Mouse (Mus musculus) lung, postnatal 4 days (tissue): Measurements from ENCODE around the gene Slco3a1.
A peak's percentile ranks its signal among the peaks of the same experiment; 100 is the strongest.

Experiments
- DNase-seq, 2 experiments: peaks; one replicate each; pipeline ENCODE4 v3.0.0; 2021

The Slco3a1 gene

DNA sequence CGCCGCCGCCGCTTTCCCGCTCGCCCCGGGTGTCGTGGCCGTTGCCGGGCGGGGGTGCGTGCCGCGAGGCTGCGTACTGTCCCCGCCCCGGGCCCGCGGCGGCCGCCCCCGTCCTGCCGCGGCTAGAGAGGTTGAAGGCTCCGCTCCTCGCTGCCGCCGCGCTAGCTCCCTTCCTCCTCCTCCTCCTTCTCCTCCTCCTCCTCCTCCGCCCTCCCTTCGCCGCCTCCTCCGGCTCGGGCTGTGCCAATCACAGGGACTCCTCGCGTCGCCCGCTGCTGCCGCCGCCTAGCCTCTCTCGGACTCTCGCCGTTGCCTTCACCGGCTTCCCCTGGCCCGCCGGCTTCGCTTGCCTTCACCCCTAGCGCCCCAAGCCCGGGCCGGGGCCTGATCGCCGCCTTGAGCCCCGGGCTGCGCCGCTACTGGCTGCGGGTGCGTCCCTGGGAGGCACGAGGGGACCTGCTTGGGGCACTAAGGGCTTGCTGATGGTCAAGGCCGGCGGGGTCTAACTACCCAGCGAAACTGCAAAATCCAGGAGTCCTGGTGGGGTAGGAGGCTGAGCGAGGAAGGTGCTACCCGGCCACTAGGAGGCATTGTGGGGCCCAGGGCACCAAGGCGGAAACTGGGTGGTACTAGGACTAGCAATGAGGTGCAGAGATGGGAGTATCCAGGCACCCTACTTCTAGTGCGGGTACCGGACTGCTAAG lies at the start of gene Slco3a1:
Slco3a1 (minus strand) TSS at position 173 of the 704 bp plus-strand sequence.
- peak; percentile 85 to 89 for DNase-seq

DNA sequence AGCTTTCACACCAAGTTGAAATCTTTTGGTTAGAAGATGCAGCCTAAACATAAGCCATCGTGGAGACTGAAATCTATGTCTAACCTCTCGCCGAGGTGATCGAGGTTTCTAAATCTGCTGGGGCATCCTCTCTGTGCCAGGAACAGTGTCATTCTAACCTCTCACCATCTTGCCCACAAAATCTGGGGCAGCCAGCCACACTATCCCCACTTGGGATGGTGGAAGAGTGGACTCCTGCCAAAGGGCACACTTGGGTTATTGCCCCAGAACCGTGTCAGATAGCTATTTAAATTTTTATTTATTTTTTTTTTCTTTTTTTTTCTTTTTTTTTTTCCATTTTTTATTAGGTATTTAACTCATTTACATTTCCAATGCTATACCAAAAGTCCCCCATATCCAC lies 46.4 kb upstream of the Slco3a1 start:
- no peak for DNase-seq

DNA sequence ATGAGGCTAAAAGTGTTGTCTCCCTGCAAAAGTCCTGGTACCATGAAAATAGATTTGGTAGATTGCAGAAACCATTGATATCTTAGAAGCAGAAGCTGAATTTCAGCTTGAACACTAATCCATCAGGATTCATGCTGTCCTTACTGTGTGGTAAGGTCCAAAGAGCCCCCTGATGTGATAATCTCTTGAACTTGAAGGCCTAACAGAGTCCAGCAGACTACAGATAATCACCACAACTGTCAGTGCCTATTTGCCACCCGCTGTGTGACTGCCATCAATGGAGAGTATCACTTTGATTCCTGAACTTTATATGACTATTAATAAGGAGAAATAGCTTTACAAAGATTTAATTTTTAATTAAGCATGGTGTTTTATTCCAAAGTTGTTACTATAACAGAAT lies 24.8 kb upstream of the Slco3a1 start:
- no peak for DNase-seq

DNA sequence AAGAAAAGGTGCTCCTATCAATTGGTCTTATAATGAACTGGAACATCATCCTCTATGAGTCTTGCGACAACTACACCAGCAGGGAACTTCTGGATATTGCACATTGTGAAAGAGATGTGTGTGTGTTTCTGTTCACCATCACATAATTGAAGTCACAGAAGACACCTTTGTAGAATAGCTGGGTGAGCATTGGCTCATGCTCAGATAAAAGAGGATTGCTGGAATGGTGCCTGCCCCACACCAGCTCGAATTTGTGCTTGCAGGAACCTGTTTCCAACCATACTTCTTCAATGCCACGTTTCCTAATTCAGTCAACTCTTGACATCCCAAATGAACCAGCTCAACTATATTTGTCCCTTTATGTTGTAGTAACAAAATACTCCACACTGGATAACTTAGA lies 21.1 kb upstream of the Slco3a1 start:
- DNase-seq = peak in 1 of 2 experiments; percentile 50

DNA sequence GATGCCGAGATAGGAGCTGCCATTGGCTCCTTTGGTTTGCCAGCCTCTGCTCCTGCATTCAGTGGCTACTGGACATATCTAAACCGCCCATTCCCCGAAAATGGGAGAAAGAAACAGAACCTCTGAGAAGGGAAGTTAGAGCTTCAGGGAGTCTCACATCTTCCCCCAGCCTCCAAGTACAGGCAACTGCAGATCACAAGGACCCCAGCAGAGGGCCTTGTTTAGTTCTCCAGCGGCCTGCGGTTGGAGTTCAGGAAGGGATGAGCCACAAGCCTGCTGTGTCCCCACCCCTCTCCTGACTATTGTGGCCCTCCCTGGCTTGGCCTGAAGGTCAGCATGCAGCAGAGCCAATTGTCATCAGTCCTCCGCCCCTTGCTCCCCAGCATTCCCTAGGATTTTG lies 836 bp upstream of the Slco3a1 start:
- DNase-seq = peak; percentile 77 to 83

DNA sequence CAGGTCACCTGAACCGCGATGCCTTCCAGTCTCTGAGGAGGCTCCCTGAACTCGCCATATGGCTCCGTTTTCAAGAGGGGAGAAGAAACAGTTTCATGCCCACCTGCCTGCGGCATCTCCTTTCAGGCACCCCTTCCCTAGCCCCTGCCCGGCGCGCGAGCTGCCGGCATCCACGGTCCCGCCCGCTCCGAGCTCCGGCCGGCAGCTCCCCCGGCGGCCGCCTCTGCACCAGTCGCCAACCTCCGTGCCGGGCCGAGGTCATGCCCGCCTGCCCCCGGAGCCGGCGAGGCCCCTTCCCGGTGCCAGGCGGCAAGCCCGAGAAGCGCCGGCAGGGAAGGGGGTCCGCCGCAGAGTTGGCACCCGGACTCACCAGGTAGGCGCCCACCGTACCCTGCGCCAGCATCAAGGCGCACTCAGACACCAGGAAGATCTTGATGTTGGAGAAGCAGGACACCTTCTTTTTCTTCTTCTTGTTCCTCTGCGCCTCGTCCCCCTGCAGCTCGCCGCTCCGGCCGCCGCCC lies 479 bp downstream of the Slco3a1 start:
- DNase-seq = peak; percentile 71 to 79

DNA sequence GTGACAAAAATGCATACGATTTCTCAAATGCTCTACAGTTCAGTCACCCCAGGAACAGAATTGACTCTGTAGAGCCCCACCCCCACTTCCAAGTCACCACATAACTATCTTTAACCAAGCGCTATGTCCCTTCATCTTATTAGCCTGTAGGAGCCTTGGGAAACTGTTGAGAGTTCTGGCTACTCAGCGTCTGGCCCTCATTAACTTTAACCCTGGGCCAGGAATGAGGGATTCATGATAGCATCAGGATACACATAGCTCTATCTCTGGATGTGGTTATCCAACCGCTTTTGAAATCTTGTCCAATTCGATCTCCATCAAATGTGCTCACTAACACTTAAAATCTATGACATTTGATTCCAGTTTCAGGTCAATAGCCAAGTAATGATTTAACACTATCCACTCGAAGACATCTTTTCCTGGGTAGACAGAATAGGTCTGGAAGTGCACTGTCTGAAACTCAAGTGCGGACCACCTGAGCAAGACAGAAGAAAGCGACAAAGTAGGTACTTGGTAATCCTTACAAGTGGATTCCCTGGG lies 1.4 kb downstream of the Slco3a1 start:
- no peak for DNase-seq

DNA sequence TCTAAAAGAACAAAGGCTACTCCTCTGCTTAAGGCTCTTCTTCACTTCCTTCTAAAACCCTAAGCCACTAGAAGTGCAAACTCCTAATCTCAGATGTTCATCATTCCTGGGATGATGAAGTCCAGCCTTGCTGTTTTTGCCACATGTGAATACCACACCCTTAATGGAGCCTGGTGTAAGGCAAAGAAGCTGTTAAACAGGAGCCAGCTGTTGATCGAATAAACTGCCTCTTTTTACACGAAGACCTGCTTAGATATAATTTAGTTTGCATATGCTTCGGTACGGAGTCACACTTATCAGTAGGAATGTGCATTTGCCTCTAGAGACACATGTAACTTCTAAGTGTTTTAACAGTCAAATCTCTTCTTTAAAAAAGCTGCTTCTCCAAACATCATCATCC lies 2.0 kb downstream of the Slco3a1 start:
- DNase-seq = no peak

DNA sequence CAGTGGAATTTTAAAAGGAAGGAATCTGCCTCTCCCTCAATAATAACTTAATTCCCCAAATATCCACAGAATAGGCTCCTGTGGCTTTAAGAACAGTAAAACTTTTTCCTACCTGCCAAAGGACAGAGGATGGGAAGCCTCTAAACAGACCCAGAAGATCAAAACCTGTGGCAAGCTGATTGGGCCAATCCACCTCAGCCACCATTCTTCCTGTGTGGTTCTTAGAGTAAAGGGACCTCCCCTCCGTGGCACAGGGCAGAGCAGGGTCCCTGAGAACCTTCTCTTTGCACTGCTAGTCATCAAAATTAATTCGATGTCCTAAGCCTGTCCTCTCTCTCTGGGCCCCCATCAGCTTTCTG lies 2.6 kb downstream of the Slco3a1 start:
- no peak for DNase-seq

DNA sequence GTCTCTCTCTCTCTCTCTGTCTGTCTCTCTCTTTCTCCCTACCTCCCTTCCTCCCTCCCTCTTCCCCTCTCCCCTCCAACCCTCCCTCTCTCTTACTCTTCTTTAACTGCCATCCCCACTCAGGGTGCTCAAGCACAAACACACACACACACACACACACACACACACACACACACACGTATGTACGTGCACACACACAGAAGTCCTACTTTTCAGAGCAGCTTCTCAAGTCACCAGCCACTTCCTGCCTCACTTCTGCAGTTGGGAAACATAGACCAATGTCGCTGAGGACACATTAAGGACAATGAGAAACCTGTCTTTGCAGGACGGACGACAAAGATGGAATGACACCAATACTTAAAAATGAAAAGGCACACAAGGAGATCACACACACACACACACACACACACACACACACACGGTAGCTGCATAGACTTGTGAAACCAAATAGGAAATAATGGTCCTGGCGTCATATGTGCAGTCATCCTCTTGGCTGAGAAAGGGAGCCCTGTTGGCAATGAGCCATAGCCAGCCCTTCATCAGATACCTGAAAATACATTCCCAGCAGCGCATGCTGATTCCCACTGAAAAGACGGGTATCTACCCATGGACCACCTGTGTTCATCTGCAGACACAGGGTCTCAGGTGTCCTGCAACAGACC lies 3.1 kb downstream of the Slco3a1 start:
- DNase-seq = no peak

DNA sequence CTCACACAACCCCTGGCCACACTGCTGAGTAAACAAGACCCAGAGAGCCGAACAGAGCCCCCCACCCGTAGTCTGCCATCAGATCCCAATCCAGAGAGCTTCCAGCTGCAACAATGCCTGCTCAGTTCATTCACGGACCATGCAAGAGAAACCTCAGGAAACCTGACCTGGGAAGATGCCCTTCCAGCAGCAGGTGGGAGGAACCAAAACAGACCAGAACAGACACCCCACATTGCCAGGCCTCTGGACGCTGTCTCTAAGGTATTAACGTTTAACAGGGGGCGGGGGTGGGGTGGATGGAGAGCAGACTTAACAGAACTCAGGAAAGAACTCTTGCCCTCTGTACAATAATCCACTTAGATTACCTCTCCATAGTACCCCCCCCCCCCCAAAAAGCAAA lies 4.9 kb downstream of the Slco3a1 start:
- DNase-seq = no peak

DNA sequence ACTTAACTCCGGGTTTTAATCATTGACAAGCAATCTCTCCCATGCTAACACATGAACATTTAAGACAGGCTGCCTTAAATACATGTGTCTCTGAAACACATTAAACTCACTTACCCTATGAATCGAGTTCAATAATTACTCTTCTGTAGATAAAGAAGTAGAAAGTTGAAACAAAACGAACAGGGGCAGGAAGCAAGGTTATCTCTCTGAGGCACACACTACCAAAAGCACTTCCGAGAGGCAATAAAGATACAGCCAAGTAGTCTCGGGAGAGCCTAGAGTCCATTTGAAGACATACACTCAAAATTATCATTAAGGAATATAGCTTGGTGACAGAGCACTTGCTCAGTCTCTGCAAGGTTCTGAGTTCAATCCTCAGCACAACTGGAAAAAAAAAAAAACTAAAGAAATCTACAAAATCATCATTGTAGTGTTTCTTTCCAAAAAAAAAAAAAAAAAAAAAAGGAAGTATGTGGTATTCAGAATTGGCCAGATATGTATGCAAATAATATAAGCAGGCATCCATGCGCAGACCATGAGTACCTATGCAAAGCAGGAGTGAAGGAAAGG lies 5.5 kb downstream of the Slco3a1 start:
- DNase-seq = no peak

DNA sequence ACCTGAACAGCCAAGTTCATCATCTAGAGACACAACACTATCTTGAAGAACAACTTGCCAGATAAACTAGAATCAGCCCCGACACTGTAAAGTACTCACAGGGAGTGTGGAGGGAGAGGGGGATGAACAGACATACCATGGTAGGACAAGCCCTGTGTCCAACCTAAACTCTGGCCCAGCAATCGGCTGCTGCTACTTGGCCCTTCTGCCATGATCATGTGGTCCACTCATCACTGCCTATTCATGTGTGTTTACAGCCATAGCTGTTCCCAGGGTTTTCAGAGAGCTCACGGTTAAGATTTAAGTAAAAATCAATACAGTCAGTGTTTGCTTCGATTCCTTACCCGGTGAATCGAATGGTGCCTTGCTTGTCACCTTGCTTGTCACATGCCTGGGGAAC lies 7.9 kb downstream of the Slco3a1 start:
- no peak for DNase-seq

DNA sequence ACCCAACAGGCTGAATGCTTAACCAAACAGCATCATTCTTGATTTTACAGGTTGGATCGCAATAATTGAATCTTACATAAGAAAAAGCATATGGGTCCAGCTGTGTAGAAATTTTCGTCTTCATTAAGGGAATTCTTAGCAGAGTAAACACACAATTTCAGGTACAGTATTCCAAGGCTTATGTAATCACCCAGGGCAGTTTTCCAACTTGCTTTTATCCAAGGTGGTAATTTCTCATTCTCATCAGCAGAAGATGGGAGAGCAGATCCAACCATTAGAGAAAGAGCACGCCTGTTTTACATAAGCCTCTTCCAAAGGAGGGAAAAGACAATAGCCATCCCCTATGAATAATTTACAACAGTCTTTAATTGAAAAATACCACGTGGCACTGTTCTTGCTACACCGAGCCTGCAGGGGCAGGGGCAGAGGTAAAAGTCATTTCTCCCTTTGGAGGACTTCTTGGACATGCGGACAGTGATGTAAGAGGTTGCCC lies 9.0 kb downstream of the Slco3a1 start:
- no peak for DNase-seq

DNA sequence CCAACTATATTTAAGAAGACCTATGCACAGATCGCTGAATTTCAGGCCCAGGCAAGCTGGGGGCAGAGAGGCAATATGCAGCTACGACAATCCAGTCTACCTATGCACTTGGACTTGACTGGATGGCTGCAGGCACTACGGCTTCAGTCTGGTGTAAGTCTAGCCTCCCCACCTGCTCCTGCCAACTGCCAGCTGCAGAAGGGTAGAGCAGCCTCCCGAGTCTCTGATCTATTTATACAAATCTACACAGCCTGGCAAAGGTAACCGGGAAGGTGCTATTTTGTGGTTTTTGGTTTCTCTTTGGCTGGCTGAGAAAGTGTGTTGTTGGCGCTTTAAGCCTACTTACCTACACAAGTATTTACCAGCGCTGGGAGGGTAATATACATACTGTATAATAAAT lies 10.3 kb downstream of the Slco3a1 start:
- no peak for DNase-seq

DNA sequence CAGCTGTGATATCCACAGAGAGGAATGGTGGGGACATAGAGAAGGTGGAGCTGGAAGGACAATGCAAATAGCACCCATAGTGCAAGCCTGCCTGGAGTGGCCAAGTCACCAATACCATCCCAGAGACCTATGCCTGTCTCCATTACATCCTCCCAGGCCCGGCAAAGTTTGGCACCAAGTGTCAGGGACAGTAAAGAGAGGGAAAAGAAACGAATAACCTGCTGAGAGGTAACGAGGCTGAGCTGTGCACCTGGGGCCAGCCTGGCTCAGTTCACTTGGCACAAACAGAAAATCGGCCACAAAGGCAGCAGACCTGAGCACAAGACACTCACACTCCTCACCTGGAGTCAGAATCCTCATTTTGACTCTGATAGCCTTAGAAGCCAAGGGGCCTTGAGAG lies 12.6 kb downstream of the Slco3a1 start:
- no peak for DNase-seq

DNA sequence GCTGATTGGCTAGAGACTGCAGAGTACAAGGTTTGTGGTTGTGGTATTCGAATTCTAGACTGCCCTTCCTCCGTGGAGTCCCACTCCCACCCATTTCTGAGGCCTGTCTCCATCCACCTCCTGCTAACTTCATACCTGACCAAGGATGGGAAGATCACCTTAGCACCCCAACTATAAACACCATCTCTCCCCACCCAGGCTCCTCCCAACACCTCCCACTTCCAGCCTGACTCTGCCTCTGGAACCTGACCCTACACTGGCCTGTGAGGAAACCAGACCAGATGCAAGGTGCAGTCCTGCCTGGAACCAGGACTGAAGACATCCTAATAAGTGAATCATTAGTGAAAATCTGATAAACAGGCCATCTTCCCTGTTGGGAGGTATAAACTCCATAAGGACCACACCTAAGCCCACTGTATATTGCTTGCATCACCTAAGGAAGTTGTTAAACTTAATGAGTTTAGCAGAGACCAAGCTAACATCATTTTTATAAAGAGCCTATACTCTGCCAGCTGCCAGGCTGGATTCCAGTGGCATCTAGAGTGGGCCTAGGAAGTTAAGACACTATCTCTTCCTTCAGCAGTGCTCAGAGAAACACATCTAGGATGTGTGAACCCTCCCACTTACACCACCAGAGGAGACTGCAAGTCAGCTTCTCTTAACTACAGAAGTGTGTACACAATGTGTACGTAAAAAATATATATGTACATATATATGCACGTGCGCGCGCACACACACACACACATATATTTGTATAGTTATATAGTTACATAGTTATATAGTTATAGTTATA lies 13.5 kb downstream of the Slco3a1 start:
- no peak for DNase-seq

DNA sequence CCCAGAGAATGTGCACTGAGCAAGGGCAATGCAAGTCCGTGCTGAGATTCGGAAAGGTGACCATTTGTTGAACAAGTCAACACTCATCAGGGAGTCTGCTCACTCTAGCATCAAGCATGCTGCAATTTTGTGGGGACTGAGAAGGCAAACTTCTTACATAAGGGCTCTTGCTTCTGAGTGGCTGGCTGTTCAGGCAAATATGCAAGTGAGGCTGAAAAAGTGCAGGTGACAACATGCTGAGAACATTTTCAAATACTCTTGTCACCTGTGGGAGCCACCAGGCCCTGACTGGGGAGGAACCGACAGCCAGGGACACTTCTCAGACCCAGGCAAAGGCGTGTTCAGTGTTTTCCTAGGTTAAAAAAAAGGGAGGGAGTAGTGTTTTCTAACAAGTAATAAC lies 18.4 kb downstream of the Slco3a1 start:
- DNase-seq = peak; percentile 51 to 69

DNA sequence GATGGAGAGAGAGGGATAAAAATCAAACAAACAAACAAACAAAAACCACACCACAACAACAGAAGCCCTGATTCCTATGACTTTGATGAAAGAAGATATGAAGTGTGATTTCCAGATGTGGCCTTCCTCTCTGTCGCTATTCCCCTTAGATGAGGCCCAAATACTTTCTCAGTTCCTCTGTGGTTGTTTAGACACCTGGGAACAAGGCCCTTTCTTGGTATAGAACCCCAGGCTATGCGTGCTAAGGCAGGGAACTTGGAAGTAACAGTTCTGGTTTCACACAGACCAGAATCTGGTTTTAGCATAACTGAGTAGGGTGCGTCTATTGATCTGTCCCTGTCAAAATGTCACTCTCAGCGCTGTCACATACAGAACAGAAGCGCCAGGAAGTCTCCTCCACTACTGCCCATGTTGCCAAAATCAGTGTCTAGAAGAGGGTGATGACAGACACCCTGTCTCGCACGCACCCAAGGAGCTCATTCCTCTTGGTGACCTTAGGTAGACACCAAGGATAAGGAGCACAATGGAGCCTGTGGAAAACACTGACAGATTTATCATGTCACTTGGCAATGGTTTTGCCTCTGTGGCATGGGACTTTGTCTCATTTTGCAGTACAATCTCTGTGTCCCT lies 23.0 kb downstream of the Slco3a1 start:
- DNase-seq = no peak

DNA sequence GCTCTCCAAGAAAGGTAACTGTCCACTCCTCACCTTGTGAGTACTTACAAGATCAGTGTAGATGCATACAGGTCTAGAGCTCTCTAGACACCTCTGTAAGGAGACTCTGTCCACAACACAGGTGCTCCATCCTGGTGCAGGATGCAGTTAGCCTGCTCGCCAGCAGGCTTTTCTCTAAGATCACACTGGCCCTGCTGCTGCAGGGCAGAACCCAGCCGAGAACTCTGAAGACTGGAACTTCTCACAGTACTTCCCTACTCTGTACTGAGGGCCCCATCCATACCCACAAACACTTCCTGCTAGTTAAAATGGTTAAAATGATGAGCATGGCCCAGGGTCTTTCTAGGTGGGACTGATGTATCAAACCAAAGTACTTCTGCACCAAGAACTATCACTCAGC lies 24.7 kb downstream of the Slco3a1 start:
- DNase-seq = no peak

DNA sequence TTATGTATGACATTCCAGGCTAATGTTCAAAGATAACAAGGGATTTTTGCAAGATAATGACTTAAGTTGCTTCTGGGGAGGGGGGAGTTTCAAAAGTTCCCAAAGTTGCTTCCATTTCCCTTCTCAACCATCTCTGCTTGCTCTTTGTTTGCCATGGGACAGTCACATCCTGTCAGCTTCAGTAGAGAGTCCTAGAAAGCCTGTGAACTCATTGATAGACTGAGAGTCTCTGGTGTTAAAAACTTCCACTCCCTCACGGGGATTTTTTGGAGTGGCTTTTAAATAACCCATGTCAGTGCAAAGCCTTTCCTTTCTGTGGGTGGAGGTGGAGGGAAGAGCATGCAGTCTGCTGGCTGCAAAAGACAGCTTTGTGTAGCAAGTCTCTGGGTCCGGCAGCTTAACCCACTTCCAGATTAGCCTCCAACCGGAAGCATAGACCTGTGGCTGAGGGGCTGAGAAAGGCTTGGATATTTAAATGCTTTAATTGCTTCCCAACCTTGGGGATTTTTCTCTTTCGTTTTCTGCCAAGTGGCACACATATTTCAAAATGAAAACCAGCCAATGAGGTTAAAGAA lies 25.3 kb downstream of the Slco3a1 start:
- DNase-seq = no peak

DNA sequence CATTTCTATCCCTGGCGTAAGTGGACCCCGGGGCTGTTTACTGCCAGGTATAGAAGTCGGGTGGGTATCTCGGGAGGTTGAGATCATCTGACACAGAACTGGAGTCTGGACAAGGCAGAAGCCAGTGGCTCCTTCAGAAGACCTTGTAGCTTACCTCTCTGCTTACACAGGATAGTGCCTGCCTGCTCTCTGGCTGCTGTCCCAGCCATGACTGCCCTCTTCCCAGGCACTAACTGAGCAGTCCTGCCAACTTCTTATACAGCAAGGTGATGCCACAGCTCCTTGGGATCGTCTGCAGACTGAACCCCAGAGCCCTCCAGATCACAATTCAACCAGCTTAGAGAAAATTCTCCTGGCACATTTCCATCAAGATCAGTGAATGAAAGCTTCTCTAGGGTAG lies 26.4 kb downstream of the Slco3a1 start:
- no peak for DNase-seq
